Mouse (Mus musculus) lung, postnatal 0 days (tissue): ENCODE data around the gene Adamtsl5.

Experiments used
- CTCF ChIP-seq: IDR thresholded peaks from 2 replicates; pipeline ENCODE4 v1.5.1; 2016; ENCODE audit warnings: antibody characterized with exemption, mild to moderate bottlenecking
- EP300 ChIP-seq: IDR thresholded peaks from 2 replicates; pipeline ENCODE4 v1.6.1; 2016; ENCODE audit warnings: antibody characterized with exemption, mild to moderate bottlenecking, control low read depth

DNA sequence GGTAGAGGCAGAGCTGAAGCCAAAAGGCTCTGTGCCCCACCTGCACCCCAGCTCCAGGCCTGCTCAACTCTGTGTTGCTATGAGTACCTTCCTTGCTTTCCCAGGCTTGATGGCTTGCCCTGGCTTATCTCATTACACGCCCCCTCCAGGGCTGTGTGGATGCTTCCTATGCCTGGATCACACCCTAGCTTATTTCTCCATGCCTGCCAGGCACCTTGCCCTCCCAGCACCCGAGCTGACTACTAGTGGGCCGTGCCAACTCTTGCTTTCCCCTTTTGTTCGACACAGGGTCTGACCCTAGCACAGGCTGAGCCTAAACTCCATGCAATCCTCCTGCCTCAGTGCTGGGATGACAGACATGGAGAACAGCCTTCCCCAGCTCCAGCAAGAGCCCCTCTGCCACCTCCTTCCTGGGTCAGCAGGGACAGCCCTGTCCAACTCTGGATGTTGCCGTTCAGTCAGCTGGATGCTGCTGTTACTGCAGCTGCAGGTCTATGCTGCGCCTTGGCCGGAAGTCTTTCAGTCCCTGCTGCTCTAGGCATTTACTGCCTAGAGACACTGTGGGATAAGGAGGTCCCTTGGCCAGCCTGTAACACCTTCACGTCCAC lies 50.6 kb downstream of the Adamtsl5 start:
- TF ChIP-seq CTCF (no peak), EP300 (no peak)
